In genomic region chr3:144173866-144174588, GRCm38 (mm10) we compare ENCODE assay signal across 19 mouse cellular contexts. TPM values are rescaled to one million over a fixed set of nuclear protein-coding genes. Genes with fewer than 3 reads are reported as not detected.
DNase-seq lines count a peak whose midpoint lies in the region; ATAC-seq and TF ChIP-seq lines count a peak whose summit lies in the region.
"Had no signal": no experiment of that assay in that cellular context is flagged by ENCODE, and none has a peak within 500 bp of the region (broad histone marks: within the 10 kb centered on the region; RNA-seq: fewer than 3 reads in every experiment).

No protein-coding gene starts in this region.

- no peak overlapping the region for H3K27ac ChIP-seq in forebrain, embryonic 12.5 days
- H3K27ac ChIP-seq in hindbrain, embryonic 16.5 days (ENCODE audit: low read depth, low read length): no peak overlapping the region
- no peak overlapping the region for H3K27ac ChIP-seq in neural tube, embryonic 14.5 days (ENCODE audit: low read depth, low read length)
- H3K27ac ChIP-seq in kidney, embryonic 14.5 days (ENCODE audit: low read depth, low read length): no peak overlapping the region
- H3K27ac ChIP-seq in thymus, adult 2 months (ENCODE audit: control insufficient read depth, insufficient read depth, low read length): no peak overlapping the region
- H3K27ac ChIP-seq: limb, embryonic 10.5 days; macrophage had no signal

- H3K4me3 ChIP-seq in forebrain, embryonic 12.5 days (replicated peaks): no peak overlapping the region
- no peak overlapping the region for H3K4me3 ChIP-seq in hindbrain, embryonic 16.5 days (ENCODE audit: low read length)
- H3K4me3 ChIP-seq in neural tube, embryonic 14.5 days (ENCODE audit: low read depth, low read length): no peak overlapping the region
- no peak overlapping the region for H3K4me3 ChIP-seq in kidney, embryonic 14.5 days (ENCODE audit: low read length)
- no peak overlapping the region for H3K4me3 ChIP-seq in thymus, adult 2 months (ENCODE audit: control insufficient read depth, insufficient read depth, low read length)
- H3K4me3 ChIP-seq: limb, embryonic 10.5 days had no signal

- H3K9ac ChIP-seq in forebrain, embryonic 12.5 days: no peak overlapping the region
- no peak overlapping the region for H3K9ac ChIP-seq in hindbrain, embryonic 16.5 days (ENCODE audit: low read depth, low read length)
- H3K9ac ChIP-seq in neural tube, embryonic 14.5 days (replicated peaks; ENCODE audit: low read depth, low read length): no peak overlapping the region
- no peak overlapping the region for H3K9ac ChIP-seq in kidney, embryonic 14.5 days (ENCODE audit: low read depth, low read length)

- peak; percentile 78; the same call in 1 of the 2 replicates for ATAC-seq in forebrain, embryonic 12.5 days (ENCODE audit: low FRiP score)
- ATAC-seq in hindbrain, embryonic 16.5 days: peak; percentile 74
- ATAC-seq in neural tube, embryonic 14.5 days (ENCODE audit: low read depth): peak; percentile 74
- ATAC-seq in kidney, embryonic 14.5 days (ENCODE audit: low FRiP score, low TSS enrichment): no peak
- ATAC-seq: inflammation-experienced regulatory T-cells, adult 6 months had no signal

- H3K27me3 ChIP-seq in forebrain, embryonic 12.5 days: peaks cover 74% of the 10 kb centered on the region
- peaks cover 2% of the 10 kb centered on the region; the same call in 1 of the 2 replicates for H3K27me3 ChIP-seq in hindbrain, embryonic 16.5 days (replicated peaks; ENCODE audit: control insufficient read depth, insufficient read depth, low read length)
- no peaks in the 10 kb centered on the region for H3K27me3 ChIP-seq in neural tube, embryonic 14.5 days (ENCODE audit: control insufficient read depth, insufficient read depth, low read length)
- H3K27me3 ChIP-seq in kidney, embryonic 14.5 days (ENCODE audit: control insufficient read depth, insufficient read depth, low read length): no peaks in the 10 kb centered on the region
- H3K27me3 ChIP-seq in thymus, adult 2 months (ENCODE audit: control insufficient read depth, insufficient read depth, low read length): no peaks in the 10 kb centered on the region; the same call in 1 of the 2 replicates

- TF ChIP-seq CTCF in thymus, adult 2 months (IDR thresholded peaks at IDR 0.05; ENCODE audit: borderline replicate concordance, control insufficient read depth, extremely low read depth, insufficient read depth, low read length, poor library complexity): no peak

- TF ChIP-seq POLR2A in thymus, adult 2 months (IDR thresholded peaks at IDR 0.05; ENCODE audit: control insufficient read depth, extremely low read depth, insufficient read depth, low read length, poor library complexity): no peak

- peak; percentile 84 for DNase-seq in Muller cell, postnatal 12 days (ENCODE audit: inconsistent ontology term)
- DNase-seq in thymus, adult 2 months: no peak
- DNase-seq in heart, adult 9 months (ENCODE audit: low spot score in 2 of 2): no peak
- DNase-seq: adrenal gland, adult 2 months; cerebellum, adult 11-12 months; cerebellum, postnatal 25 days; gastrocnemius, postnatal 10 days; kidney, adult 8-10 months; lung, adult 2 months; spleen, adult 18-20 months; thymus, adult 18-20 months had no signal

- no peaks in the 10 kb centered on the region for H3K36me3 ChIP-seq in forebrain, embryonic 12.5 days (replicated peaks)
- no peaks in the 10 kb centered on the region for H3K36me3 ChIP-seq in hindbrain, embryonic 16.5 days (ENCODE audit: control insufficient read depth, insufficient read depth, low read length)
- H3K36me3 ChIP-seq in neural tube, embryonic 14.5 days (ENCODE audit: control insufficient read depth, insufficient read depth, low read length): no peaks in the 10 kb centered on the region
- no peaks in the 10 kb centered on the region for H3K36me3 ChIP-seq in kidney, embryonic 14.5 days (ENCODE audit: control insufficient read depth, insufficient read depth, low read length)
- H3K36me3 ChIP-seq in thymus, adult 2 months (ENCODE audit: control insufficient read depth, insufficient read depth, low read length): no peaks in the 10 kb centered on the region
- H3K36me3 ChIP-seq: limb, embryonic 10.5 days had no signal

- no peaks in the 10 kb centered on the region; the same call in 1 of the 2 replicates for H3K4me1 ChIP-seq in forebrain, embryonic 12.5 days
- no peaks in the 10 kb centered on the region for H3K4me1 ChIP-seq in hindbrain, embryonic 16.5 days (ENCODE audit: control insufficient read depth, insufficient read depth, low read depth, low read length)
- H3K4me1 ChIP-seq in neural tube, embryonic 14.5 days (ENCODE audit: control insufficient read depth, insufficient read depth, low read length): no peaks in the 10 kb centered on the region
- no peaks in the 10 kb centered on the region for H3K4me1 ChIP-seq in kidney, embryonic 14.5 days (ENCODE audit: control insufficient read depth, insufficient read depth, low read length)
- H3K4me1 ChIP-seq in thymus, adult 2 months (replicated peaks; ENCODE audit: control insufficient read depth, insufficient read depth, low read length): no peaks in the 10 kb centered on the region

- no peaks in the 10 kb centered on the region for H3K9me3 ChIP-seq in forebrain, embryonic 12.5 days
- no peaks in the 10 kb centered on the region for H3K9me3 ChIP-seq in hindbrain, embryonic 16.5 days (ENCODE audit: control insufficient read depth, low read length)
- no peaks in the 10 kb centered on the region for H3K9me3 ChIP-seq in neural tube, embryonic 14.5 days (ENCODE audit: control insufficient read depth, low read length)
- no peaks in the 10 kb centered on the region for H3K9me3 ChIP-seq in kidney, embryonic 14.5 days (ENCODE audit: control insufficient read depth, low read length)
- H3K9me3 ChIP-seq: limb, embryonic 10.5 days had no signal

- WGBS in forebrain, embryonic 12.5 days: 37% methylated on average over 7 of the region's 7 CpGs
- 39% methylated on average over 7 of the region's 7 CpGs for WGBS in hindbrain, embryonic 16.5 days
- WGBS in neural tube, embryonic 14.5 days: 36% methylated on average over 7 of the region's 7 CpGs
- 71% methylated on average over 7 of the region's 7 CpGs for WGBS in kidney, embryonic 14.5 days
- WGBS in thymus, adult 2 months: 94% methylated on average over 7 of the region's 7 CpGs

- H3K4me2 ChIP-seq in forebrain, embryonic 12.5 days: no peak overlapping the region
- no peak overlapping the region for H3K4me2 ChIP-seq in hindbrain, embryonic 16.5 days (ENCODE audit: low read length)
- H3K4me2 ChIP-seq in neural tube, embryonic 14.5 days (ENCODE audit: low read depth, low read length): no peak overlapping the region
- no peak overlapping the region for H3K4me2 ChIP-seq in kidney, embryonic 14.5 days (replicated peaks; ENCODE audit: low read depth, low read length)
- H3K4me2 ChIP-seq: liver, embryonic 11.5 days had no signal

RNA-seq across cellular contexts. Expression of gene Lmo4, which starts 31.0 kb away (rescaled TPM):
- polyA plus RNA-seq in forebrain, embryonic 12.5 days (2016; fragmentation: Nextera tagmentation; extraction: Ambion mirVana): 50.7 and 55.2 TPM in 2 replicates
- 132 and 159 TPM in 2 replicates for polyA plus RNA-seq in hindbrain, embryonic 16.5 days (2015; fragmentation: Nextera tagmentation; extraction: Ambion mirVana)
- 86.8 and 97.2 TPM in 2 replicates for polyA plus RNA-seq in neural tube, embryonic 14.5 days (2014; fragmentation: Nextera tagmentation; extraction: Ambion mirVana)
- polyA plus RNA-seq in kidney, embryonic 14.5 days (2014; fragmentation: Nextera tagmentation; extraction: Ambion mirVana): 49.0 and 64.6 TPM in 2 replicates
- polyA plus RNA-seq in thymus, adult 2 months (2012; rRNA removed): 99.1 and 106 TPM in 2 replicates
